Mouse (Mus musculus) ES-E14 (cell line): ENCODE measurements around the gene C1ql1. TPM values are rescaled to one million over a fixed set of nuclear protein-coding genes. Genes with fewer than 3 reads are reported as not detected.

Experiments used
- DNase-seq: peaks from one replicate; pipeline ENCODE4 v3.0.0-alpha.2; 2013; ENCODE audit warnings: low read depth, low spot score
- H3K27ac ChIP-seq: 2 replicates; pipeline ENCODE4 v1.5.1; 2012; ENCODE audit warnings: low read depth, mild to moderate bottlenecking, low read length, moderate library complexity, mixed read lengths; ENCODE audit not compliant: poor library complexity, insufficient read depth, severe bottlenecking
- H3K36me3 ChIP-seq: 2 replicates; pipeline ENCODE4 v1.6.1; 2012; ENCODE audit warnings: mild to moderate bottlenecking, low read length, moderate library complexity, mixed read lengths; ENCODE audit not compliant: control insufficient read depth, poor library complexity, insufficient read depth, severe bottlenecking
- H3K4me1 ChIP-seq, 2 experiments: fragments of 150-350 bp in 1 of 2; sonication (generic) in 1 of 2; 2 replicates each; pipeline ENCODE4 v1.6.1; 2012; ENCODE audit warnings: low read length in 2 of 2, mild to moderate bottlenecking in 1 of 2, mixed read lengths in 1 of 2; ENCODE audit not compliant: control insufficient read depth in 2 of 2, insufficient read depth in 2 of 2, poor library complexity in 1 of 2
- H3K4me3 ChIP-seq, 2 experiments: fragments of 150-350 bp in 1 of 2; sonication (generic) in 1 of 2; 2 replicates each; pipeline ENCODE4 v1.5.1; 2012; ENCODE audit warnings: low read length in 2 of 2, low read depth in 1 of 2, mild to moderate bottlenecking in 1 of 2, mixed read lengths in 1 of 2; ENCODE audit not compliant: insufficient read depth in 1 of 2, poor library complexity in 1 of 2, severe bottlenecking in 1 of 2
- H3K9ac ChIP-seq: 2 replicates; pipeline ENCODE4 v1.6.1; 2012; ENCODE audit warnings: low read depth, mild to moderate bottlenecking, low read length, mixed read lengths; ENCODE audit not compliant: poor library complexity, insufficient read depth, severe bottlenecking
- H3K9me3 ChIP-seq: fragments of 150-350 bp; sonication (generic); 2 replicates; pipeline ENCODE4 v1.6.1; 2012; ENCODE audit warnings: low read depth, mild to moderate bottlenecking, low read length; ENCODE audit not compliant: control insufficient read depth, insufficient read depth
- CHD2 ChIP-seq: IDR thresholded peaks from 2 replicates; pipeline ENCODE4 v1.6.1; 2014; ENCODE audit warnings: mild to moderate bottlenecking, low read depth, low read length, inconsistent platforms
- HCFC1 ChIP-seq: IDR thresholded peaks from 2 replicates; pipeline ENCODE4 v1.6.1; 2012; ENCODE audit warnings: low read length, inconsistent platforms, borderline replicate concordance; ENCODE audit not compliant: insufficient read depth
- MAFK ChIP-seq: IDR thresholded peaks from 2 replicates; pipeline ENCODE4 v1.6.1; 2014; ENCODE audit warnings: mild to moderate bottlenecking, low read depth, low read length, inconsistent platforms; ENCODE audit not compliant: insufficient read depth
- ZC3H11A ChIP-seq: IDR thresholded peaks from 2 replicates; pipeline ENCODE4 v1.6.1; 2012; ENCODE audit warnings: low read depth, mild to moderate bottlenecking, inconsistent platforms, low read length, borderline replicate concordance
- ZNF384 ChIP-seq: IDR thresholded peaks from 2 replicates; pipeline ENCODE4 v1.6.1; 2012; ENCODE audit warnings: low read depth, low read length, inconsistent platforms
- in situ Hi-C, 2 experiments: fragments of 600-800 bp; cut with MboI; formaldehyde crosslinking; loops; one replicate each; pipeline ENCODE4 v1.15.1; 2025; ENCODE audit warnings: low sequenced_read_pairs in 2 of 2, inconsistent platforms in 1 of 2; ENCODE audit not compliant: unreplicated experiment in 2 of 2
- total RNA-seq: library from RNA; depleted of rRNA; stranded (reverse); fragments of 300-350 nt; gene quantifications from 2 replicates; pipeline ENCODE4 v1.2.3, GENCODE M21; 2012

Gene C1ql1
- total RNA-seq, 1 experiment, result 3.3 TPM

- Histone ChIP-seq H3K27ac (no peak overlapping the region), H3K4me1 (no peaks in the 10 kb centered on the region), H3K36me3 (peaks cover 35% of the 10 kb centered on the region), H3K9me3 (no peaks in the 10 kb centered on the region), H3K9ac (no peak overlapping the region), H3K4me3 (no peak overlapping the region)
- in situ Hi-C loops, result no loop called here
- no peak for DNase-seq
- TF ChIP-seq ZC3H11A (no peak), MAFK (no peak), ZNF384 (no peak), HCFC1 (no peak), CHD2 (no peak)
Measured at GRCm38 (mm10) chr11:102903654-102904053, 42.8 kb downstream of the C1ql1 start.

GRCm38 (mm10) chr11:102902107-102902506 is 44.4 kb downstream of the C1ql1 start:
- TF ChIP-seq CHD2, result no peak
- no peak for TF ChIP-seq ZNF384
- TF ChIP-seq MAFK, result no peak
- TF ChIP-seq HCFC1, result no peak
- TF ChIP-seq ZC3H11A, result no peak
- Histone ChIP-seq H3K36me3 (peaks cover 19% of the 10 kb centered on the region), H3K4me3 (no peak overlapping the region), H3K27ac (no peak overlapping the region), H3K9me3 (no peaks in the 10 kb centered on the region), H3K4me1 (no peaks in the 10 kb centered on the region), H3K9ac (no peak overlapping the region)
- DNase-seq, result no peak
- in situ Hi-C loops, result no loop called here

GRCm38 (mm10) chr11:102901199-102901598 is 45.3 kb downstream of the C1ql1 start:
- Histone ChIP-seq H3K4me3 (no peak overlapping the region), H3K36me3 (peaks cover 10% of the 10 kb centered on the region), H3K27ac (no peak overlapping the region), H3K9me3 (no peaks in the 10 kb centered on the region), H3K9ac (no peak overlapping the region), H3K4me1 (peaks cover 0 to 1% of the 10 kb centered on the region in 2 experiments; a peak in 1 of 4 replicates)
- no peak for DNase-seq
- in situ Hi-C loops, result no loop called here
- 0 out of 2 replicates have a peak, but pooled peaks have one; percentile 2 for TF ChIP-seq CHD2
- no peak for TF ChIP-seq MAFK

- in situ Hi-C loops, result no loop called here
- no peak within 1 kb of the TSS for H3K9ac ChIP-seq
- no peak within 1 kb of the TSS for H3K4me3 ChIP-seq
- peaks cover 6% of the 10 kb centered on the region for H3K36me3 ChIP-seq
- H3K4me1 ChIP-seq, result peaks cover 0 to 1% of the 10 kb centered on the region in 2 experiments; a peak in 1 of 4 replicates
- TF ChIP-seq MAFK, result no peak
- no peak; the same call in 1 of the 2 replicates for TF ChIP-seq HCFC1
- no peak for TF ChIP-seq ZNF384
- peak; percentile 22; the same call in 1 of the 2 replicates for TF ChIP-seq ZC3H11A
- TF ChIP-seq CHD2, result peak; percentile 18; the same call in 1 of the 2 replicates
- no peaks in the 10 kb centered on the region for H3K9me3 ChIP-seq
- H3K27ac ChIP-seq, result no peak within 1 kb of the TSS
- DNase-seq, result peak; percentile 86
Measured at GRCm38 (mm10) chr11:102900763-102901162, 45.7 kb downstream of the C1ql1 start, which contains the start of gene Gfap. Gene Gfap, minus strand, starts transcription at chr11:102900912.

GRCm38 (mm10) chr11:102898408-102898807 is 48.1 kb downstream of the C1ql1 start:
- Histone ChIP-seq H3K9ac (no peak overlapping the region), H3K4me1 (peaks cover 0 to 1% of the 10 kb centered on the region in 2 experiments; a peak in 2 of 4 replicates), H3K9me3 (no peaks in the 10 kb centered on the region), H3K36me3 (no peaks in the 10 kb centered on the region), H3K27ac (no peak overlapping the region), H3K4me3 (no peak overlapping the region)
- in situ Hi-C loops, result loop anchor here in 1 of 2 experiments (10.0 kb wide), 1 partner anchor 96 kb away; no protein-coding TSS in a partner anchor
- DNase-seq, result no peak
- TF ChIP-seq HCFC1 (no peak), MAFK (no peak), ZNF384 (no peak), ZC3H11A (no peak)
